Mouse (Mus musculus) G1E (cell line): ENCODE measurements at regions not wholly inside any gene's neighbourhood (a gene's known extent, or its start where the extent isn't known, plus 50 kb on each side); places are given as distances from the start of the nearest gene placed in this dataset.

Experiments used
- ATAC-seq: 2 replicates; pipeline ENCODE4 v1.8.0; 2016; ENCODE audit warnings: mild to moderate bottlenecking; ENCODE audit not compliant: insufficient number of reproducible peaks, poor library complexity, low FRiP score, severe bottlenecking; ENCODE audit errors: extremely low read depth
- DNase-seq: peaks from one replicate; pipeline ENCODE4 v3.0.0; 2012; ENCODE audit warnings: low spot score
- H3K27me3 ChIP-seq: 2 replicates; pipeline ENCODE4 v1.6.1; 2012; ENCODE audit warnings: mild to moderate bottlenecking, low read length, inconsistent platforms; ENCODE audit not compliant: insufficient read depth
- H3K36me3 ChIP-seq: replicated peaks from 2 replicates; pipeline ENCODE3; 2012; ENCODE audit warnings: mild to moderate bottlenecking, inconsistent platforms
- H3K4me1 ChIP-seq: 2 replicates; pipeline ENCODE4 v1.6.1; 2012; ENCODE audit warnings: low read depth, low read length, inconsistent platforms, mixed read lengths; ENCODE audit not compliant: insufficient read depth
- H3K4me3 ChIP-seq: 2 replicates; pipeline ENCODE4 v1.5.1; 2012; ENCODE audit warnings: low read depth, mild to moderate bottlenecking, inconsistent platforms, low read length, moderate library complexity, mixed read lengths
- H3K9me3 ChIP-seq: replicated peaks from 2 replicates; pipeline ENCODE4 v1.6.1; 2012; ENCODE audit warnings: inconsistent platforms
- CTCF ChIP-seq: IDR thresholded peaks from 2 replicates; pipeline ENCODE4 v1.5.1; 2012; ENCODE audit warnings: low read depth, low read length, inconsistent platforms, mixed read lengths
- GATA1 ChIP-seq: IDR thresholded peaks from 2 replicates; pipeline ENCODE4 v1.6.1; 2012; ENCODE audit warnings: borderline replicate concordance, low read length, inconsistent platforms, mixed read lengths
- GATA2 ChIP-seq: IDR thresholded peaks from 2 replicates; pipeline ENCODE4 v1.6.1; 2012; ENCODE audit warnings: low read depth, low read length, inconsistent platforms, borderline replicate concordance
- POLR2AphosphoS5 ChIP-seq: IDR thresholded peaks from 2 replicates; pipeline ENCODE4 v1.6.1; 2012; ENCODE audit warnings: low read depth, low read length, inconsistent platforms; ENCODE audit not compliant: insufficient replicate concordance
- TAL1 ChIP-seq: conservative IDR thresholded peaks from 2 replicates; pipeline ENCODE4 v1.6.1; 2012; ENCODE audit warnings: low read depth, low read length, inconsistent platforms, mixed read lengths

GRCm38 (mm10) chr3:115538355-115538754 lies 176.5 kb downstream of the S1pr1 start:
- ATAC-seq = no peak
- no peak for DNase-seq
- H3K4me1 ChIP-seq = no peaks in the 10 kb centered on the region

GRCm38 (mm10) chr3:115532141-115532735 lies 182.6 kb downstream of the S1pr1 start:
- H3K27me3 ChIP-seq = 0 out of 2 replicates have a peak, but pooled peaks cover 3% of the 10 kb centered on the region
- H3K4me3 ChIP-seq = no peak overlapping the region
- H3K9me3 ChIP-seq = no peaks in the 10 kb centered on the region
- H3K4me1 ChIP-seq = no peaks in the 10 kb centered on the region
- ATAC-seq (no peak), DNase-seq (no peak)
- TF ChIP-seq POLR2AphosphoS5 = no peak
- TF ChIP-seq TAL1 = no peak
- no peak for TF ChIP-seq GATA1
- no peak for TF ChIP-seq CTCF
- no peak for TF ChIP-seq GATA2
- H3K36me3 ChIP-seq = no peaks in the 10 kb centered on the region

More at GRCm38 (mm10) chr3:115538355-115538754, 176.5 kb downstream of the S1pr1 start:
- H3K27me3 ChIP-seq = no peaks in the 10 kb centered on the region
- no peak overlapping the region for H3K4me3 ChIP-seq
- H3K9me3 ChIP-seq = no peaks in the 10 kb centered on the region
- TF ChIP-seq TAL1 (no peak), GATA1 (no peak), CTCF (no peak), POLR2AphosphoS5 (no peak), GATA2 (no peak)
- H3K36me3 ChIP-seq = no peaks in the 10 kb centered on the region

- H3K36me3 ChIP-seq = no peaks in the 10 kb centered on the region
- no peaks in the 10 kb centered on the region for H3K9me3 ChIP-seq
- H3K27me3 ChIP-seq = 0 out of 2 replicates have a peak, but pooled peaks cover 3% of the 10 kb centered on the region
- no peaks in the 10 kb centered on the region for H3K4me1 ChIP-seq
- no peak for TF ChIP-seq CTCF
- TF ChIP-seq GATA1 = no peak
- TF ChIP-seq POLR2AphosphoS5 = no peak
- no peak for TF ChIP-seq GATA2
- TF ChIP-seq TAL1 = no peak
- H3K4me3 ChIP-seq = no peak overlapping the region
- DNase-seq = no peak
- no peak for ATAC-seq
These were observed 184.4 kb downstream of the S1pr1 start for GRCm38 (mm10) chr3:115530441-115530840.

GRCm38 (mm10) chr3:115529918-115530317 lies 185.0 kb downstream of the S1pr1 start:
- no peaks in the 10 kb centered on the region for H3K36me3 ChIP-seq
- TF ChIP-seq GATA1 = no peak
- TF ChIP-seq CTCF = no peak
- TF ChIP-seq POLR2AphosphoS5 = no peak
- TF ChIP-seq GATA2 = no peak
- TF ChIP-seq TAL1 = no peak
- H3K4me1 ChIP-seq = no peaks in the 10 kb centered on the region
- no peak for DNase-seq
- ATAC-seq = no peak
- no peaks in the 10 kb centered on the region for H3K9me3 ChIP-seq
- H3K4me3 ChIP-seq = no peak overlapping the region
- 0 out of 2 replicates have a peak, but pooled peaks cover 3% of the 10 kb centered on the region for H3K27me3 ChIP-seq

GRCm38 (mm10) chr3:115523515-115523914 lies 191.4 kb downstream of the S1pr1 start:
- Histone ChIP-seq H3K36me3 (no peaks in the 10 kb centered on the region), H3K4me3 (no peak overlapping the region), H3K9me3 (no peaks in the 10 kb centered on the region), H3K27me3 (no peaks in the 10 kb centered on the region), H3K4me1 (no peaks in the 10 kb centered on the region)
- TF ChIP-seq GATA2 (no peak), GATA1 (no peak), CTCF (no peak), POLR2AphosphoS5 (no peak), TAL1 (no peak)
- DNase-seq = no peak
- ATAC-seq = no peak

- TF ChIP-seq GATA1 = no peak
- TF ChIP-seq CTCF = no peak
- TF ChIP-seq POLR2AphosphoS5 = no peak
- TF ChIP-seq GATA2 = no peak
- no peak for TF ChIP-seq TAL1
- Histone ChIP-seq H3K4me1 (no peaks in the 10 kb centered on the region), H3K9me3 (no peaks in the 10 kb centered on the region), H3K4me3 (no peak overlapping the region), H3K27me3 (no peaks in the 10 kb centered on the region), H3K36me3 (no peaks in the 10 kb centered on the region)
- DNase-seq (no peak), ATAC-seq (no peak)
These were observed 199.2 kb downstream of the S1pr1 start for GRCm38 (mm10) chr3:115515645-115516044.
